Mouse (Mus musculus) cortical plate, adult 2 months (tissue): ENCODE measurements around the gene Smarce1.

Experiments used
- CTCF ChIP-seq: fragments of 200-500 bp; IDR thresholded peaks from 2 replicates; pipeline ENCODE4 v1.5.1; 2011; ENCODE audit warnings: mild to moderate bottlenecking, control low read depth, low read length; ENCODE audit not compliant: insufficient read depth; ENCODE audit errors: extremely low read depth
- POLR2A ChIP-seq: fragments of 200-500 bp; IDR thresholded peaks from 2 replicates; pipeline ENCODE4 v1.6.1; 2011; ENCODE audit warnings: mild to moderate bottlenecking, low read length, control low read depth; ENCODE audit not compliant: insufficient read depth; ENCODE audit errors: extremely low read depth

- TF ChIP-seq CTCF, result no peak
- no peak for TF ChIP-seq POLR2A
Measured at GRCm38 (mm10) chr11:99160228-99160627, 70.6 kb downstream of the Smarce1 start.
